Mouse (Mus musculus) limb, embryonic 12.5 days (tissue): Measurements from ENCODE around the gene Als2cl. TPM values are rescaled to one million over a fixed set of nuclear protein-coding genes. Genes with fewer than 3 reads are reported as not detected.
A peak's percentile ranks its signal among the peaks of the same experiment; 100 is the strongest.

Experiments
- ATAC-seq: fragments of 200-750 bp; cut with Nextera tagmentation; 2 replicates; pipeline ENCODE4 v1.8.0; 2017; ENCODE audit warnings: low read depth, moderate TSS enrichment; ENCODE audit not compliant: insufficient number of reproducible peaks, insufficient read depth, low FRiP score, low TSS enrichment
- H3K27ac ChIP-seq: fragments of 300-500 bp; sonication (generic); 2 replicates; pipeline ENCODE4 v1.5.1; 2016; ENCODE audit warnings: mild to moderate bottlenecking, moderate library complexity
- H3K27me3 ChIP-seq: fragments of 300-500 bp; sonication (generic); 2 replicates; pipeline ENCODE4 v1.6.1; 2016; ENCODE audit warnings: mild to moderate bottlenecking, moderate library complexity
- H3K36me3 ChIP-seq: fragments of 300-500 bp; sonication (generic); 2 replicates; pipeline ENCODE4 v1.6.1; 2016; ENCODE audit warnings: mild to moderate bottlenecking, moderate library complexity
- H3K4me1 ChIP-seq: fragments of 300-500 bp; sonication (generic); replicated peaks from 2 replicates; pipeline ENCODE4 v1.6.1; 2016
- H3K4me2 ChIP-seq: fragments of 300-500 bp; sonication (generic); 2 replicates; pipeline ENCODE4 v1.6.1; 2016; ENCODE audit warnings: mild to moderate bottlenecking, moderate library complexity
- H3K4me3 ChIP-seq: fragments of 300-500 bp; sonication (generic); replicated peaks from 2 replicates; pipeline ENCODE4 v1.5.1; 2016; ENCODE audit warnings: mild to moderate bottlenecking
- H3K9ac ChIP-seq: fragments of 300-500 bp; sonication (generic); replicated peaks from 2 replicates; pipeline ENCODE4 v1.6.1; 2016; ENCODE audit warnings: mild to moderate bottlenecking, moderate library complexity
- H3K9me3 ChIP-seq: fragments of 300-500 bp; sonication (generic); 2 replicates; pipeline ENCODE4 v1.6.1; 2016; ENCODE audit warnings: mild to moderate bottlenecking, moderate library complexity
- WGBS: fragments of 180-500 bp; shearing (Covaris S2); methylation state at CpG from one replicate; pipeline ENCODE4 v1.1.7; 2016; 5-methylcytosine and 5-hydroxymethylcytosine counted together
- polyA plus RNA-seq: library from polyadenylated mRNA; unstranded; fragments of >200 nt; fragmentation: Nextera tagmentation; extraction: Ambion mirVana; gene quantifications from 2 replicates; pipeline ENCODE4 v1.2.1, GENCODE M21; 2016

Gene Als2cl
- polyA plus RNA-seq, 1 experiment from 2014 or later = 1.6 TPM

GRCm38 (mm10) chr9:110920665-110921419 is 41.2 kb downstream of the Als2cl start:
- no peaks in the 10 kb centered on the region for H3K4me1 ChIP-seq
- H3K4me2 ChIP-seq = no peak overlapping the region
- H3K27me3 ChIP-seq = no peaks in the 10 kb centered on the region
- H3K27ac ChIP-seq = no peak overlapping the region
- no peaks in the 10 kb centered on the region for H3K9me3 ChIP-seq
- no peaks in the 10 kb centered on the region for H3K36me3 ChIP-seq
- ATAC-seq = no peak
- H3K4me3 ChIP-seq = no peak overlapping the region
- WGBS = 65% methylated on average over 15 of the region's 15 CpGs
- no peak overlapping the region for H3K9ac ChIP-seq

- 19% methylated on average over 7 of the region's 7 CpGs for WGBS
- H3K4me3 ChIP-seq = no peak overlapping the region
- no peaks in the 10 kb centered on the region for H3K27me3 ChIP-seq
- no peaks in the 10 kb centered on the region for H3K9me3 ChIP-seq
- no peak overlapping the region for H3K27ac ChIP-seq
- no peak for ATAC-seq
- H3K4me1 ChIP-seq = no peaks in the 10 kb centered on the region
- H3K36me3 ChIP-seq = no peaks in the 10 kb centered on the region
- H3K9ac ChIP-seq = no peak overlapping the region
- H3K4me2 ChIP-seq = no peak overlapping the region
These were observed 43.1 kb downstream of the Als2cl start for GRCm38 (mm10) chr9:110922759-110923158.

- Histone ChIP-seq H3K27ac (no peak overlapping the region), H3K9me3 (no peaks in the 10 kb centered on the region), H3K4me1 (no peaks in the 10 kb centered on the region), H3K36me3 (no peaks in the 10 kb centered on the region), H3K4me3 (no peak overlapping the region), H3K27me3 (no peaks in the 10 kb centered on the region), H3K9ac (no peak overlapping the region), H3K4me2 (no peak overlapping the region)
- 81% methylated on average over 6 of the region's 6 CpGs for WGBS
- ATAC-seq = no peak
These were observed 51.9 kb downstream of the Als2cl start for GRCm38 (mm10) chr9:110931573-110931972.

DNA sequence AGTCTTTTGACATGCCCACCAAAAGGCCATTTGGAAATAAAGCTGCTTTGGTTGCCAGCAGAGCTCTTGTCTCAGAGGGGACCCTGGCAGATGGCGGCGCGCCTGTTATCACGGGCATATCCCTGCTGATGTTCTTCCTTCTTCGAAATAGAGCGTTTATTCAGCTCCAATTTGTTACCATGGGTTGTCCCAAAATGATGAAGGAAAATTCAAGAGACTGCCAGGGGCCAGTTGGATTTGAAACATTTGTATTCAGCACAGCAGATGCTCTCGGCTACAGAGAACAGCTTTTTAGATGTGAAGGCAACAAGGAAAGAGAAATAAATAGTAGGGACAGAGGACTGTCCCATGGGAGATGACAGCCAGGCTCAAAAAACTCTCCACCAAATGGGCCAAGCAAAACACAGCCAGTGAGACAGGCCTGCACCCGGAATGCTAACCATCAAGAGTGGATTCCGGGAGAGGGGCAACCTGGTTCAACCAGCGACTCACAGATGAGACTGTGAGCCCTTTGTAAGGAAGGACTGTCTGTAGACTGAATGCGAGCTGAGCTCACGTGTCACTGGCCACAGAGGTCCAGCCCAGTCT is 54.3 kb downstream of the Als2cl start:
- Histone ChIP-seq H3K27ac (no peak overlapping the region), H3K9me3 (no peaks in the 10 kb centered on the region), H3K9ac (no peak overlapping the region), H3K36me3 (no peaks in the 10 kb centered on the region), H3K4me3 (no peak overlapping the region), H3K4me2 (no peak overlapping the region), H3K27me3 (no peaks in the 10 kb centered on the region), H3K4me1 (no peaks in the 10 kb centered on the region)
- no peak for ATAC-seq
- 83% methylated on average over 12 of the region's 12 CpGs for WGBS

GRCm38 (mm10) chr9:110935941-110936340 is 56.3 kb downstream of the Als2cl start:
- WGBS = 87% methylated on average over 7 of the region's 7 CpGs
- no peak for ATAC-seq

DNA sequence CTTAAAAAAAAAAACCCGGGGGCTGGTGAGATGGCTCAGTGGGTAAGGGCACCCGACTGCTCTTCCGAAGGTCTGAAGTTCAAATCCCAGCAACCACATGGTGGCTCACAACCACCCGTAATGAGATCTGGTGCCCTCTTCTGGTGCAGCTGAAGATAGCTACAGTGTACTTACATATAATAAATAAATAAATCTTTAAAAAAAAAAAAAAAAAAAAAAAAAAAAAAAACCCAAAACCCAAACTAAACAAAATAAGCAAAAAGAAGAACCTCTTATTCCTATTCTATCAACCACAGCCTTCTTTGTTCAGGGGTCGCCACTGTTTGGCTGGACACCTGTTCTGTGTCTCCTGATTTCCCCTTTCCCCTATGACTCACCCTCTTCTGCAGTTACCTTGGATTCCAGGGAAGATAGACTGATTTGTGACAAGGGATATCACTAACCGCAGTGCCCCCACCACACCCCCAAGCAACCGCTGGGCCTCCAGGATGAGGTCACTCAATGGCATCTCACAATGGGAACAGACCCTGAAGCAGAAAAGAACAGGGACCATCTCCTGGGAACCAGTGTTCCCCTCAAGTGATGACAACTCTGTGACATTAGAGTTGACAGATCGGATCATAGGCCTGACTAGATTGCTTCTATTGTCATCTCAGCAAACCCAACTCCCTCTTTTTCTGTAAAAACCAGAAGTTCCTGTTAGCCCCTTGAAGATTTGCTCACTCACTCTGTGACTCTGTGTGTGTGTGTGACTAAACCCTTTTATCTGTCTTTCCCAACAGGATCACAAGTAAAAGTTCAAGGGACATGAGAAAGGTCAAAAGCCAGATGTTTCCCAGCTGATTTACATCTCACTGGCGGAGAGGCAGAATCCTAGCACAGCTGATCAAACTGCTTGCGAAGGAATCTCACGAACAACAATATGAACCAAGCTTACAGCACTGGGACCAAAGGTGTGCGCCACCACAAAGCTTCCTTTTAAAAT is 58.1 kb downstream of the Als2cl start:
- Histone ChIP-seq H3K4me2 (no peak overlapping the region), H3K36me3 (no peaks in the 10 kb centered on the region), H3K27me3 (peaks cover 4% of the 10 kb centered on the region; the same call in 1 of the 2 replicates), H3K9ac (no peak overlapping the region), H3K4me1 (no peaks in the 10 kb centered on the region), H3K4me3 (no peak overlapping the region), H3K27ac (no peak overlapping the region), H3K9me3 (no peaks in the 10 kb centered on the region)
- WGBS = 66% methylated on average over 12 of the region's 12 CpGs
- ATAC-seq = no peak

More at GRCm38 (mm10) chr9:110935941-110936340, 56.3 kb downstream of the Als2cl start:
- Histone ChIP-seq H3K4me3 (no peak overlapping the region), H3K36me3 (no peaks in the 10 kb centered on the region), H3K9me3 (no peaks in the 10 kb centered on the region), H3K27ac (no peak overlapping the region), H3K4me1 (no peaks in the 10 kb centered on the region), H3K9ac (no peak overlapping the region), H3K27me3 (no peaks in the 10 kb centered on the region), H3K4me2 (no peak overlapping the region)

DNA sequence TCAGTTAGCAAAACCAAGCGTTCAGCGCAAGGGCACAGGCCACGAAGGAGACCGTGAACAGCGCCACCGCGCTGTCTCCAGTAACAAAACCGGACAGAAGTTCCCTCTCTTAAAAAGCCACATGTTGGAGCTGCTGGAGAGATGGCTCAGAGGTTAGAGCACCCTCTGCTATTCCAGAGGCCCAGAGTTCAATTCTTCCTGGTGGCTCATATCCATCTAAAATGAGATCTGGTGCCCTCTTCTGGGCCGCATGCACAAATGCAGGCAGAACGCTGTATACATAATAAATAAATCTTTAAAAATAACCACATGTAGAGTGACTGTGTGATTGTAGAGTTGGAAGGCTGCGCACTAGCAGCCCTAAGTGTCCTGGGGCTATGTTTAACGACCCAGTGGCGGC is 64.6 kb downstream of the Als2cl start:
- ATAC-seq = no peak
- Histone ChIP-seq H3K27ac (no peak overlapping the region), H3K9me3 (no peaks in the 10 kb centered on the region), H3K4me2 (no peak overlapping the region), H3K27me3 (peaks cover 59% of the 10 kb centered on the region), H3K9ac (no peak overlapping the region), H3K36me3 (no peaks in the 10 kb centered on the region), H3K4me1 (peaks cover 12% of the 10 kb centered on the region; the same call in 1 of the 2 replicates), H3K4me3 (no peak overlapping the region)
- WGBS = 36% methylated on average over 13 of the region's 13 CpGs

DNA sequence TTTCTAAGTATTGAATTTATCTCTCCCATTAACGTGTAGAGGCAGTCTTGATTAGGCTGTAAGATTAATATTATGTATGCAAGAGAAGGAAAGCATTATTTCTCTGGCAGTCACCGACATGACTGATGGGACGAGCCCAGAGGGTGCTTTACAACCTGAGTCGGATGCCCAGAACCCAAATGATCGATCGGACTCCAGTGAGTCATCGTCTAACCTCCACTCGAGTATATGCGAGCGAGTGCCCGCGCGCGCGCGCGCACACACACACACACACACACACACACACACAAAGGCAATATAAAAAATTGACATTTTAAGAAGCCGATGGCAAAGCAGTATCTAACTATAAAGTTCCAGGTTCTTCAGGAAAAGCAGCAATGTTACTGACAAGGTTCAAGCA is 65.7 kb downstream of the Als2cl start:
- Histone ChIP-seq H3K27me3 (peaks cover 59% of the 10 kb centered on the region), H3K4me3 (no peak overlapping the region), H3K4me2 (no peak overlapping the region), H3K9ac (no peak overlapping the region), H3K36me3 (no peaks in the 10 kb centered on the region), H3K4me1 (peaks cover 12% of the 10 kb centered on the region; the same call in 1 of the 2 replicates), H3K9me3 (no peaks in the 10 kb centered on the region), H3K27ac (no peak overlapping the region)
- WGBS = 6% methylated on average over 18 of the region's 18 CpGs
- no peak for ATAC-seq

DNA sequence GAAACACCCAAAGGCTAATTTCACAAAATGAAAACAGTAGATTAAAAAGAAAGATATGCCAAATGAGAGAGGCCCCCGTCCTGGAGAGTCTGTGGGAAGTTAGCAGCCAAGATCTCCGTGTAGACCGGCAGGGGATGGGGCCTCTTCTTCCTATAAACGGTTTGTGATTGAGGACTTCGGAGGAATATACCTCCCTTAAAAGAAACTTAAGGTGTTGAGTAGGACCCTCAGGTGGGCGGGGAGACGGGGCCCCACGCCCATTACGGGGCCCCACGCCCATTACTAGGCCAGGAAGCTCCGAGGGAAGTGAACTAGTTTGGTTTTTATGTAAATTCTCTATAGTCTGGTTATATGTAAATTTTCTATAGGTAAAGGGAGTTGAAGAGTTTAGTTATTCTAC is 66.3 kb downstream of the Als2cl start, which contains the start of gene Tdgf1:
Gene Tdgf1, minus strand, starts transcription at position 233 of the 400 bp plus-strand sequence.
- H3K36me3 ChIP-seq = no peaks in the 10 kb centered on the region
- peak within 1 kb of the TSS; percentile 30 for H3K4me2 ChIP-seq
- no peak within 1 kb of the TSS for H3K27ac ChIP-seq
- H3K27me3 ChIP-seq = peaks cover 63% of the 10 kb centered on the region
- H3K4me1 ChIP-seq = peaks cover 12% of the 10 kb centered on the region; the same call in 1 of the 2 replicates
- H3K4me3 ChIP-seq = no peak within 1 kb of the TSS; the same call in 1 of the 2 replicates
- 8% methylated on average over 11 of the region's 11 CpGs for WGBS
- no peaks in the 10 kb centered on the region for H3K9me3 ChIP-seq
- H3K9ac ChIP-seq = no peak within 1 kb of the TSS
- ATAC-seq = no peak

- Histone ChIP-seq H3K36me3 (no peaks in the 10 kb centered on the region), H3K4me3 (no peak overlapping the region; the same call in 1 of the 2 replicates)
- 5% methylated on average over 20 of the region's 20 CpGs for WGBS
These were observed 66.9 kb downstream of the Als2cl start for GRCm38 (mm10) chr9:110946548-110947044.

More at GRCm38 (mm10) chr9:110946548-110947044, 66.9 kb downstream of the Als2cl start:
- H3K27me3 ChIP-seq = peaks cover 69% of the 10 kb centered on the region
- H3K9me3 ChIP-seq = no peaks in the 10 kb centered on the region
- H3K4me1 ChIP-seq = peaks cover 12% of the 10 kb centered on the region; the same call in 1 of the 2 replicates
- peak overlapping the region; percentile 30 for H3K4me2 ChIP-seq
- no peak overlapping the region for H3K27ac ChIP-seq
- H3K9ac ChIP-seq = no peak overlapping the region
- no peak; the same call in 1 of the 2 replicates for ATAC-seq
